Mouse (Mus musculus) forebrain, embryonic 13.5 days (tissue): ENCODE results near the gene Tmem41a. TPM values are rescaled to one million over a fixed set of nuclear protein-coding genes. Genes with fewer than 3 reads are reported as not detected.
A peak's percentile ranks its signal among the peaks of the same experiment; 100 is the strongest.
"Not testable (repeated sequence)": the region's sequence is repeated elsewhere in the genome, so short reads cannot be mapped to it uniquely, and the experiment has no call there.

Experiments
- ATAC-seq: fragments of 200-750 bp; cut with Nextera tagmentation; 2 replicates; pipeline ENCODE4 v1.8.0; 2017
- H3K27ac ChIP-seq: fragments of 300-500 bp; sonication (generic); 2 replicates; pipeline ENCODE4 v1.5.1; 2015; ENCODE audit warnings: inconsistent platforms, mild to moderate bottlenecking, moderate library complexity
- H3K27me3 ChIP-seq: fragments of 300-500 bp; sonication (generic); 2 replicates; pipeline ENCODE4 v1.6.1; 2015; ENCODE audit warnings: mild to moderate bottlenecking, inconsistent platforms
- H3K36me3 ChIP-seq: fragments of 300-500 bp; sonication (generic); 2 replicates; pipeline ENCODE4 v1.6.1; 2015; ENCODE audit warnings: mild to moderate bottlenecking, inconsistent platforms; ENCODE audit not compliant: poor library complexity, severe bottlenecking
- H3K4me1 ChIP-seq: fragments of 300-500 bp; sonication (generic); 2 replicates; pipeline ENCODE4 v1.6.1; 2015; ENCODE audit warnings: inconsistent platforms
- H3K4me2 ChIP-seq: fragments of 300-500 bp; sonication (generic); 2 replicates; pipeline ENCODE4 v1.6.1; 2015; ENCODE audit warnings: inconsistent platforms, mild to moderate bottlenecking, moderate library complexity
- H3K4me3 ChIP-seq: fragments of 300-500 bp; sonication (generic); 2 replicates; pipeline ENCODE4 v1.5.1; 2015; ENCODE audit warnings: mild to moderate bottlenecking, inconsistent platforms
- H3K9ac ChIP-seq: fragments of 300-500 bp; sonication (generic); 2 replicates; pipeline ENCODE4 v1.6.1; 2015; ENCODE audit warnings: mild to moderate bottlenecking, inconsistent platforms
- H3K9me3 ChIP-seq: fragments of 300-500 bp; sonication (generic); replicated peaks from 2 replicates; pipeline ENCODE4 v1.6.1; 2016; ENCODE audit warnings: inconsistent platforms
- WGBS: fragments of 180-500 bp; shearing (Covaris S2); methylation state at CpG from one replicate; pipeline ENCODE4 v1.1.7; 2015; 5-methylcytosine and 5-hydroxymethylcytosine counted together
- polyA plus RNA-seq: library from polyadenylated mRNA; unstranded; fragments of >200 nt; fragmentation: Nextera tagmentation; extraction: Ambion mirVana; gene quantifications from 2 replicates; pipeline ENCODE4 v1.2.1, GENCODE M21; 2015

Tmem41a gene
- 23.6 and 26.2 TPM in 2 replicates for polyA plus RNA-seq

DNA sequence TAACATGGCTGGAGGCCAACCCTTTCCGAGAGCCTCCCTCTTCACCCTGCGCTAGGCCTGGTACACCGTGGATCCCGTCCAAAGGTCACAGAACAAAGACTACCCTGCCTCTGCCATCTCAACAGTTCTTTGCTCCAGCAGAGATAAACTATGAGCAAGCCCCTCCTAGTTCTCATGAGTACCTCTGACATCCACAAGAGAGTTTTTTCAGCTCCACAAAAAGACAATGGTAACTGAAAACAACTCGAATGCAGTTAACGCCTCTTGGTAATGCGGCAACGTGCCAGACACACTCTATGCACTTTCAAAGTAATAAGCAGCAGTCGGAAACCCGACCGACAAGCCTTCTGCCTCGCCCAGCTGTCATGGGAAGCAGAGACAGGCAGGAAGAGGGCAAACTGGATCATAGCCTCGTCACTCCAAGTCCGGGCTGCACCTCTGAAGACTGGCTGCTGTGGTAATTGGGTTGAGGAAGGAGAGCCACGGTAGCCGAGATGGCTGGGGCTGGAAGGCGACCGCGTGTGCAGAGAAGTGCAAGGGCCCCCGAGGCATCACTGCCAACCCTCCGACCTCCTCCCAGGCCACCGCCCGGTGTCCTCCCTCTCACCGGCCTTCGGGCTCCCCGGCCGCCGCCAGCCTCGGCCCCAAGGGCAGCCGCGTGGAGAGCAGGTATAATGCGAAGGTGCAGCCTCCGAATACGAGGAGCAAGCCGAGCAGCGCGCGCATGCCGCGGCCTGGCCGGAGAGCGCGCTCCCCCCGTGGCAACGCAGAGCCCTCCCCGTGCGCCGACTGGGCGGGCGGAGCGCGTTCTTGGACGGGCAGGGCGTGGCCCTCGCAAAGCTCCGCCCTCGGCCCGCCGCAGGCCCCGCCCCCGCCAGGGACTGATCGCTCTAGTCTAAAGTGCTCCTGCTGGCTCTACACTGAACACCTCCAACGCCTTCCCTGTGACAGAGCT, at the start of gene Tmem41a:
Gene Tmem41a (minus strand): TSS at position 792 of the 955 bp plus-strand sequence.
- peak within 1 kb of the TSS; percentile 75 for H3K9ac ChIP-seq
- peak within 1 kb of the TSS; percentile 72 for H3K4me3 ChIP-seq
- H3K27me3 ChIP-seq, result no peaks in the 10 kb centered on the region
- peak within 1 kb of the TSS; percentile 70 for H3K27ac ChIP-seq
- WGBS, result 2% methylated on average over 53 of the region's 63 CpGs
- H3K9me3 ChIP-seq, result no peaks in the 10 kb centered on the region; the same call in 1 of the 2 replicates
- no peaks in the 10 kb centered on the region for H3K36me3 ChIP-seq
- H3K4me1 ChIP-seq, result peaks cover 15% of the 10 kb centered on the region; the same call in 1 of the 2 replicates
- peak within 1 kb of the TSS; percentile 86 for H3K4me2 ChIP-seq
- ATAC-seq, result peak; percentile 98

DNA sequence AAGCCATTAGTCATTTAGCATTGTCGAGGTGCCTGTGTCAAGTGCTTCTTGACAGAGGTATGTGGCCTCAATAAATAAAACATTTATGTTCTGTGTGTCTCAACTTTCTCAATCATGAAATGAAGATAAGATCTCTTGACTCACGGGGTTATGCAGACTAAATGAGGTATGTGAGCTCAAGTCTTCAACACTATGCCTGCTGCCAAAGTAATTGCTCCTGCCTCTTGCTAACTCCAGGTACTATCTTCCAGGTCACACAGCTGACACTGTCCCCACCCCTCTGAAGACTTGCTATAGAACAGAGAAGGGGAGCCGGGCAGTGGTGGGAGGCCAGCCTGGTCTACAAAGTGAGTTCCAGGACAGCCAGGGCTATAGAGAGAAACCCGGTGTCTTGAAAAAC, 49.0 kb upstream of the Tmem41a start:
- Histone ChIP-seq H3K36me3 (no peaks in the 10 kb centered on the region), H3K27me3 (peaks cover 10% of the 10 kb centered on the region; the same call in 1 of the 2 replicates), H3K9ac (no peak overlapping the region), H3K4me2 (no peak overlapping the region), H3K9me3 (no peaks in the 10 kb centered on the region), H3K27ac (no peak overlapping the region), H3K4me1 (peaks cover 6% of the 10 kb centered on the region), H3K4me3 (no peak overlapping the region)
- WGBS, result 78% methylated on average over 4 of the region's 4 CpGs
- ATAC-seq, result no peak

DNA sequence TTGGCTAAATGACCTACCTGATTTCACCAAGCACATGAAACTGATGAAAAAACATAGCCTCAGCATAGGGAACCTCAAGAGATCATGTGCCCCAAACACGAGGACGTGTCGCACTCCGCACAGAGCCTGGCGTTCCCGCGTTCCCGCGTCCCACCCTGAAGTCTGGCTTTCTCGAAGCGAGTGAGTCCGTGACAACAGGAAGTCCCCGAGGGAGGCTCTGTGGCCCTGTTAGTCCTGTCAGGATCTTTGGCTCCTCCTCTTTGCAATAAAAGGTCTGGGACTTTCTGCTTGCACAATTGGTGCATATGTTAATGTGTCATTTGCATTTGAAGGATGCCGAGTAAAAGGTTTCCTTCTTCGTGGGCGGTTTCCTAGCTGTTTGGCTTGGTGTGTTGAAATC, 48.0 kb upstream of the Tmem41a start, which contains the start of gene Liph:
Gene Liph (minus strand): TSS at position 360 of the 400 bp plus-strand sequence.
- H3K27me3 ChIP-seq, result peaks cover 10% of the 10 kb centered on the region; the same call in 1 of the 2 replicates
- H3K27ac ChIP-seq, result no peak within 1 kb of the TSS
- H3K4me2 ChIP-seq, result peak within 1 kb of the TSS; percentile 62
- 3% methylated on average over 16 of the region's 16 CpGs for WGBS
- ATAC-seq, result peak; percentile 45; the same call in 1 of the 2 replicates
- H3K9me3 ChIP-seq, result no peaks in the 10 kb centered on the region
- no peaks in the 10 kb centered on the region for H3K36me3 ChIP-seq
- H3K9ac ChIP-seq, result 0 out of 2 replicates have a peak within 1 kb of the TSS, but pooled peaks have one; percentile 51
- peak within 1 kb of the TSS; percentile 24 for H3K4me3 ChIP-seq
- H3K4me1 ChIP-seq, result peaks cover 6% of the 10 kb centered on the region

DNA sequence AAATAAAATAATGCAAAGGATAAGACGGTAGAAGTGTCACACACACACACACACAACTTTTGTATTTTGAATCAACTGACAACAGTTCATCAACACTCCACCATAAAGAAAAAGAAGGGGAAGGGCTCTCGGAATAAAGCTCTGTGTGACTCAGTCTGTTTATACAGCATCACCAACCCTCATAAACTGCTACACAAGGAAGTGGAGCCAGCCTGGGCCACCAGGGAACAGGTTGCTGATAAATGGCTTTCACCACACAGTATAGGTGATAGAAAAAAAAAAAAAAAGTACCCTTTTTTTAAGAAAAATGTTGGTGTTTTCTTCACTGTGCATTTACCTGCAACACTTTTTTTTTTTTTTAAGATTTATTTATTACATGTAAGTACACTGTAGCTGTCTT, 44.4 kb upstream of the Tmem41a start:
- no peaks in the 10 kb centered on the region for H3K9me3 ChIP-seq
- no peak overlapping the region for H3K27ac ChIP-seq
- no peaks in the 10 kb centered on the region for H3K36me3 ChIP-seq
- no peak for ATAC-seq
- H3K4me2 ChIP-seq, result no peak overlapping the region
- 0 out of 2 replicates have a peak, but pooled peaks cover 4% of the 10 kb centered on the region for H3K27me3 ChIP-seq
- 89% methylated on average over 2 of the region's 2 CpGs for WGBS
- H3K4me3 ChIP-seq, result no peak overlapping the region
- H3K4me1 ChIP-seq, result peaks cover 6% of the 10 kb centered on the region
- H3K9ac ChIP-seq, result no peak overlapping the region

DNA sequence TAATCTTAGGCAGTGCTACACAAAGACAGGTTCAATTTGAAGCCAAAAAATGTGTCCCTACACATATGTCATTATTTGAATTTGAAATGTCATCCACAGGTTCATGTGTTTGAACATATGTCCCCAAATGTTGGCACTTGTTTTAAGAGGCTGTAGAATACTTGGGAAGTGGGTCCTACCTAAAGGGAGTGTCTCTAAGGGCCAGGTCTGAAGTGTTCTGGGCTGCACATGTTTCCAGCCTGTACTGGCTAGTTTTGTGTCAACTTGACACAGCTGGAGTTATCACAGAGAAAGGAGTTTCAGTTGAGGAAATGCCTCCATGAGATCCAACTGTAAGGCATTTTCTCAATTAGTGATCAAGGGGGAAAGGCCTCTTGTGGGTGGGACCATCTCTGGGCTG, 43.5 kb upstream of the Tmem41a start:
- not testable (repeated sequence) for H3K27me3 ChIP-seq, ATAC-seq, H3K4me1 ChIP-seq, H3K4me3 ChIP-seq, H3K27ac ChIP-seq, H3K9me3 ChIP-seq, H3K9ac ChIP-seq, H3K4me2 ChIP-seq, H3K36me3 ChIP-seq

DNA sequence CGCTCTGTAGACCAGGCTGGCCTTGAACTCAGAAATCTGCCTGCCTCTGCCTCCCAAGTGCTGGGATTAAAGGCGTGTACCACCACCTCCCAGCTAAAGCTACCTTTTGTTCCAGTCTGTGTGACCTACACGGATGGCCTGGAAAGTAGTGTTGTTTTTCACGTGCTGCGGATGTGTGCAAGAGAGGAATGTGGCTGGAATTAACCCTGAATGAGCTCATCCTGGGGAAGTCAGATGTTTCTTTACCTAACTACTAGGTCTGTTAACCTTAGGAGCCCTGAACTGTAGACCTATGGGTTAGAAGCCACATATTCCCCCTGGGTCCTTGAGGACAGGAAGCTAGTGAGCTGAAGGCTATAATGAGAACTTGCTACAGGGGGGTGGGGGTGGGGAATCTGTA, 40.6 kb upstream of the Tmem41a start:
- H3K4me1 ChIP-seq, result no peaks in the 10 kb centered on the region
- no peak overlapping the region for H3K27ac ChIP-seq
- H3K4me3 ChIP-seq, result no peak overlapping the region
- ATAC-seq, result no peak
- no peaks in the 10 kb centered on the region for H3K27me3 ChIP-seq
- no peak overlapping the region for H3K4me2 ChIP-seq
- H3K36me3 ChIP-seq, result no peaks in the 10 kb centered on the region
- WGBS, result 76% methylated on average over 5 of the region's 5 CpGs
- H3K9ac ChIP-seq, result no peak overlapping the region
- no peaks in the 10 kb centered on the region for H3K9me3 ChIP-seq

DNA sequence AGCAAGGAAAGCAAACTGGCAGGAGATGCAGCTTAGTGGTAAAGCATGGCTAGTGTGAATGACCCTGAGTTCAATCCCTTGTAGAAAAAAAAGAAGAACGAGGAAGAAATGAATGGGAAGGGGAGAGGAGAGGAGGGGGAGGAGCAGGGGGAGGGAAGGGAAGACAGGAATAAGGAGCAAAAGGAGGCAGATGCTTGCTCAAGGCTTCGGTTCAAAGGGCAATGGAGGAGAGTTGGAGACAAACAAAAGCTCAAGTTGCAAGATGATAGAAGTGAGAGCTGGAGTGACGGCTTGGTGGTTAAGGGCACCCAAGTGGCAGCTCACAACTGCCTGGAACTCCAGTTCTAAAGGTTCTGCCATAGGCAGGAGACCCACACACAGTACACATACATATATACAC, 38.8 kb upstream of the Tmem41a start:
- Histone ChIP-seq H3K27me3 (no peaks in the 10 kb centered on the region), H3K4me3 (no peak overlapping the region), H3K4me1 (no peaks in the 10 kb centered on the region), H3K27ac (no peak overlapping the region), H3K4me2 (no peak overlapping the region), H3K9ac (no peak overlapping the region), H3K36me3 (no peaks in the 10 kb centered on the region), H3K9me3 (no peaks in the 10 kb centered on the region)
- no peak for ATAC-seq
- 59% methylated on average over 3 of the region's 3 CpGs for WGBS

DNA sequence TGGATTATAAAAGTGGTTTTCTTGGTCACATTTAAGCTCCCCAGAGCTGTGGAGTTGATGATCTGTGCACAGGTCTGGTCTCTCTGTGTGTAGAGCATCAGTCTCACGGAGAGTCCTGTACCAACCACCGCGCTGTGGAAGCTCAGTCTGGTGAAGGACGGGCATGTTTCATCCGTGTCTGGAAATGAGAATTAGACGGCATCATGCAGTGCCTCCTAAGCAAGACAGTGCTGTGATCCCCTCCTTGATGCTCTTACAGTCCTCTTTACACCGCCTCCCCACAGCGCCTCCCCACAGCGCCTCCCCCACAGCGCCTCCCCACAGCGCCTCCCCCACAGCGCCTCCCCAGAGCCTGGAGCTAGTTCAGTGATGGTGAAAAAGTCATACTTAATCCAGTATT, 36.7 kb upstream of the Tmem41a start:
- WGBS, result 80% methylated on average over 12 of the region's 12 CpGs
- Histone ChIP-seq H3K9ac (no peak overlapping the region), H3K9me3 (no peaks in the 10 kb centered on the region), H3K27ac (no peak overlapping the region), H3K4me2 (no peak overlapping the region), H3K4me3 (no peak overlapping the region), H3K36me3 (no peaks in the 10 kb centered on the region), H3K27me3 (no peaks in the 10 kb centered on the region), H3K4me1 (no peaks in the 10 kb centered on the region)
- no peak for ATAC-seq

DNA sequence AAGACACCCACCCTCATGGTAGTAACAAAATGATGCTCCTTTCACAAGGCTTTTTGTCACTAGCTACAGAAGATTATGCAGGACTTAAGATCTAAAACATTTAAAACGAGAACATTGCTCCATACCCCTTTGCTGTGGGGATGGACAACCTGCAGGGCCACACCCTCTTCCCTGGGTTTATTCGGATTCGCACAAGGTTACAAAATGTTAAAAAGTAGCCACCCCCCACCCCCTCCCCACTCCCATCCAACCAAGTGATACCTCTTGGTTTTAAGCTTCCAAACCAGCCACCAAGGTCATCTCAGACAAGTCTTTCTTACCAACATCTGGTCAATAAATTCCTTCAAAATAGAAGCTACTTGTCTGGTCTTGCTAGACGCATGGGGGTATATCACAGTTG, 36.2 kb upstream of the Tmem41a start:
- no peaks in the 10 kb centered on the region for H3K36me3 ChIP-seq
- no peak overlapping the region for H3K4me3 ChIP-seq
- WGBS, result 97% methylated on average over 4 of the region's 4 CpGs
- no peak for ATAC-seq
- H3K27ac ChIP-seq, result no peak overlapping the region
- no peaks in the 10 kb centered on the region for H3K9me3 ChIP-seq
- no peaks in the 10 kb centered on the region for H3K27me3 ChIP-seq
- no peaks in the 10 kb centered on the region for H3K4me1 ChIP-seq
- no peak overlapping the region for H3K4me2 ChIP-seq
- H3K9ac ChIP-seq, result no peak overlapping the region

DNA sequence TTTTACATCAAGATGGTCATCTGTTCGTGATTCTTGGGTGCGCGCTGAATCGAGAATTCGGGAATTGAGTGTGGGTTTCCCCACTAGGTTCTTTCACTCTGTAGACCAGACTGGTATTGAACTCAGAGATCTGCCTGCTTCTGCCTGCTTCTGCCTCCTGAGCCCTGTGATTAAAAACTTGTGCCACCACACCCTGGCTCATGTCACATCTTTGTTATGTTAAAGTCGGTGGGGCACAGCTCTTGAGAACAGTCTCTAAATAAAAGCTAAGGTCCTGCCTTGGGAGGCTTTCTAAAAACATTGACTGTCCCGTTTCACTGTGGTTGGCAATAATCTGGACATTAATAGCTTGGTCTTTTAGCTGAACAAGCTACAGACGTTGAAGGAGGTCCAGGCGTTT, 35.8 kb upstream of the Tmem41a start:
- Histone ChIP-seq H3K27me3 (no peaks in the 10 kb centered on the region), H3K27ac (no peak overlapping the region), H3K9me3 (no peaks in the 10 kb centered on the region), H3K9ac (no peak overlapping the region), H3K4me1 (no peaks in the 10 kb centered on the region), H3K4me2 (no peak overlapping the region), H3K36me3 (no peaks in the 10 kb centered on the region), H3K4me3 (no peak overlapping the region)
- 95% methylated on average over 9 of the region's 9 CpGs for WGBS
- ATAC-seq, result no peak

DNA sequence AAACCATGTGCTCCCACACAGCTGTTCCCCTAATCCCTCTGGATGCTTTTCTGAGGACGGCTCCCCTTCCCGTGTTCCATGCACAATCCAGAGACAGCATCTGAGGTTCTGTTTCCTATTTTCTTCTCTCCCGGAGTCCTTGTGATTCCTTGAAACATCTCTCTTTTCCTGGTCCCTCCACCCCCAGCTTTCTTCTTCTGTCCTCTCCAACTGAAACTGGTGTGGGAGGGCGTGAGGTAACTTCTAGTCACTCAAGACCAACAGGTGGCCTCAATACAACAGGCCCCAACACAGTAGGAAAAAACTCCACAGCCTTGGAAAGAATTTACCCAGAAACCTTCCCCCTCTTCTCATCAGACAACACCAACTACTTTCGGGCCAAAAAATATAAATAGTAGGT, 30.0 kb upstream of the Tmem41a start:
- Histone ChIP-seq H3K4me2 (no peak overlapping the region), H3K27ac (no peak overlapping the region), H3K27me3 (0 out of 2 replicates have a peak, but pooled peaks cover 10% of the 10 kb centered on the region), H3K4me3 (no peak overlapping the region), H3K9ac (no peak overlapping the region), H3K36me3 (no peaks in the 10 kb centered on the region), H3K4me1 (peaks cover 7% of the 10 kb centered on the region), H3K9me3 (no peaks in the 10 kb centered on the region)
- WGBS, result 79% methylated on average over 5 of the region's 5 CpGs
- ATAC-seq, result no peak

DNA sequence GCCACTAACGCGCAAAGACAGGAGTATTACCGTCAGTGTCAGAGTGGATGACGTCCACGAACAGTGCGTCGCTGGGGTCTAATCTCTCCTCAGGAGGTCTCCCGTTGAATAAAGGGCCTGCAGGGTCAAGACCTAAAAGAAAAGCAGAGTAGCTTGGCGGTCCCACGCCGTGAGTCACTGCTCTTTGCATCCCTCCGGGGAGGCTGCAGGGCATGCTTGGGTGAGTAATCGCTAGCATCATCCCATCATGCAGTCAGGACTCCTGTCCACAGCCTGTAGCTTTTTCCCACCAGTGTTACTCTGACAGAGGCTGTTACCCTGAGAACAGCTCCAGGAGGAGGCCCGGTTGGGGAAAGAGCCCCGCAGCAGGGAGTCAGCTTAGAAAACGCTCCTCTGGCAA, 28.9 kb upstream of the Tmem41a start:
- peak overlapping the region; percentile 36; the same call in 1 of the 2 replicates for H3K9ac ChIP-seq
- H3K4me3 ChIP-seq, result peak overlapping the region; percentile 3; the same call in 1 of the 2 replicates
- peak overlapping the region; percentile 44 for H3K4me2 ChIP-seq
- 0 out of 2 replicates have a peak, but pooled peaks cover 10% of the 10 kb centered on the region for H3K27me3 ChIP-seq
- H3K27ac ChIP-seq, result no peak overlapping the region
- H3K4me1 ChIP-seq, result peaks cover 7% of the 10 kb centered on the region
- no peak for ATAC-seq
- H3K9me3 ChIP-seq, result no peaks in the 10 kb centered on the region
- H3K36me3 ChIP-seq, result no peaks in the 10 kb centered on the region
- WGBS, result 1% methylated on average over 16 of the region's 16 CpGs
